Mouse (Mus musculus) E14TG2a.4 (cell line): Measurements from ENCODE around the gene Tomm40.

Experiments used
- H3K27me3 ChIP-seq: 2 replicates; pipeline ENCODE4 v1.6.1; 2014; ENCODE audit warnings: low read length, control low read depth; ENCODE audit not compliant: insufficient read depth
- H3K36me3 ChIP-seq: 2 replicates; pipeline ENCODE4 v1.6.1; 2014; ENCODE audit warnings: low read length, control low read depth; ENCODE audit not compliant: insufficient read depth
- H3K4me1 ChIP-seq: replicated peaks from 2 replicates; pipeline ENCODE4 v1.6.1; 2014; ENCODE audit warnings: low read depth, low read length, control low read depth
- H3K4me3 ChIP-seq: replicated peaks from 2 replicates; pipeline ENCODE4 v1.5.1; 2014; ENCODE audit warnings: mild to moderate bottlenecking, low read length
- H3K9me3 ChIP-seq: 2 replicates; pipeline ENCODE4 v1.6.1; 2014; ENCODE audit warnings: low read length, control low read depth
- CTCF ChIP-seq: conservative IDR thresholded peaks from 2 replicates; pipeline ENCODE4 v1.5.1; 2014; ENCODE audit warnings: low read length
- NANOG ChIP-seq: IDR thresholded peaks from 2 replicates; pipeline ENCODE4 v1.6.1; 2014; ENCODE audit warnings: borderline replicate concordance, low read length, mixed read lengths
- POU5F1 ChIP-seq: IDR thresholded peaks from 2 replicates; pipeline ENCODE4 v1.6.1; 2014; ENCODE audit warnings: low read length, borderline replicate concordance

Gene Tomm40

DNA sequence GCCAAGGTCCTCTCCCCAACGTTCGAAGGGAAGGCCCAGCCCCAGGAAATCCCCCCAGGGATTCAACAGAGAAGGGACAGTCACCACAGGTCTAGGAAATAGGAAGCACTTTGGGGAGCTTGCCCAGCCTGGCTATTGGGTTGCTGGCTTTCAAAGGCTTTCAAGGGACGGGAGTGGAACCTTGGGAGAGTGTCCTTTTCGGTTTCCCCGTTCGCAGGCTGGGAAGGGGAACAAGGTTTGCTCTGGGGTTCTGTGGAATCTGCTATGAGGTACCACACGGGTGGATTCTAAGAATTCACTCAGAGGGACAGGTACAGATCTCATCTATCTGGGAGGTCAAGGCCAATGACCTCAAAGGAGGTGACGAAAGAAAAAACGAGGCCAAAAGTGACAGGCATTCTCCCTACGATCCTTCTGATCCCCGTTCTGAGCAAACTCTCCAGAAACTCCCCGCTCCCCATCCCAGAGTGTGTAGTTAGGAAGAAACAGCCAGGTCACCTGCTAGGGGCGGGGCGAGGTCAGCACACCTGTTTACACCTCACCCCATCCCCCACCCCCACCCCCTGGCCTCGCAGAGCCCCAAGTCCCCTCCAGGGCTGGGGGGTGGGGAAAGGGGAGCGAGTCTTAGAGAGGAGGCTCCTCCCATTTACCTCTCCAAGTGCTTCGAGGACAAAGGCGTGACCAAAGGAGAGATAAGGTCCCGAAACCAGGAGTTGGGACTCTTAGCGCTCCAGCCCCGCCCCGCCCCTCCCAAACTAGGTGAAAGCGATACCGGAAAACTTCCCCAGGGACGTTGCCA, 32.4 kb upstream of the Tomm40 start:
- Histone ChIP-seq H3K4me3 (peak overlapping the region; percentile 100), H3K27me3 (no peaks in the 10 kb centered on the region), H3K9me3 (no peaks in the 10 kb centered on the region), H3K4me1 (peaks cover 74% of the 10 kb centered on the region), H3K36me3 (peaks cover 36% of the 10 kb centered on the region)
- no peak for TF ChIP-seq CTCF
- no peak for TF ChIP-seq NANOG
- no peak for TF ChIP-seq POU5F1

DNA sequence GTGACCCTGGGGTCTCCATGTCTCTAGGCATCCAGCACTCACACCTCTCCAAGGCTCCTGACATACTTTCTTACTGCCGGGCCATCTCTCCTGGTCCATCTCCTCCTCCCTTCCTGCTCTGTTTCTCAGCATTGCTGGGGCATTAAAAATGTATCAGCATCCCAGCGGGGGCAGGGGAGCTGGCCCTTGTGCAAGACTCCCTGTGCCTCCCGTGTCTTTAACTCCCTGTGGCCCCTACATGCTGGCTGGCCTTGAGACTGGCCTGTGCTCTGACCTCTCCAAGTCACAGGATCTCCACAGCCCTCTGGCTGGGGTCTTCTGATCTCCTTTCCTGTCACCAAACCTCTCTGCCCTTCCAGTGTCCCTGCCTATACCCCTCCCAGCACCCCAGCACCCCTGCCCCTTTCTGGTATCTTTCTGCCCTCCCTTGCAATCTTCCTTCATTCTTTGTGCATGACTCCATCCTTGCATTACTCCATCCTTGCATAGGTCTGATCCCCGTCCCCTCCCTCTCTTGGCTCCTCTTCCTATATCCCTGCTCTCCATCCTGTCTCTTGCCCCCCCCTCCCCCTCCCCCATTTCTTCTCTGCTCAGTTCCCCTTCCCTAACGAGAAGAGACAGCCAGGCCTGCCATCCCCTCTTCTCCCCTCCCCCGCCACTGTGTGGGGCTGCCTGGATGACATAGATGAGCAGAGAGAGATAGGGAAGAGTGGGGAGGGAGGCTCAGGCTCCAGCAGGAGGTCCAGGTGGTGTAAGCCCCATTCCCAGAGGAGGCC, 31.4 kb upstream of the Tomm40 start:
- TF ChIP-seq CTCF (no peak), NANOG (no peak), POU5F1 (no peak)

DNA sequence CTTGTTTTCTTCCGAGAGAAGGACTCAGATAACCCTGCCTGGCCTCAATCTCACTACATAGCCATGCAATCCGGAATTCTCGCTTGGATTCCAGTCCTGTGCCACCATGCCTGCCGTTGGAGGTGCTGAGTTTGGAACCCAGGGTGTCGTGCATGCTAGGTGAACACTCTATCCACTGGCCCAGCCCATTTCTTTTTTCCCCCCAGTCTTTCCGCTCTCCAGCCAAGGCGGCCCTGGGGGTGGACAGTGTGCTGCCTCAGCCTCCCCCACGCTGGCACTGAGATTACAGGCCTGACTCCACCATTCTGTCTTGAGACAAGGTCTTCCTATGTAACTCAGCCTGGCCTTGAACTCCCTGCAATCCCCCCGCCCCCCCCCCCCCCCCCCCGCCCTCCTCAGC, 30.7 kb upstream of the Tomm40 start:
- Histone ChIP-seq H3K27me3 (no peaks in the 10 kb centered on the region), H3K36me3 (peaks cover 38% of the 10 kb centered on the region), H3K9me3 (no peaks in the 10 kb centered on the region), H3K4me1 (peaks cover 75% of the 10 kb centered on the region), H3K4me3 (peak overlapping the region; percentile 100)
- TF ChIP-seq POU5F1 = no peak
- no peak for TF ChIP-seq CTCF
- no peak for TF ChIP-seq NANOG

More for the DNA sequence above, 31.4 kb upstream of the Tomm40 start:
- Histone ChIP-seq H3K9me3 (no peaks in the 10 kb centered on the region), H3K4me3 (peak overlapping the region; percentile 100), H3K4me1 (peaks cover 75% of the 10 kb centered on the region), H3K27me3 (no peaks in the 10 kb centered on the region), H3K36me3 (peaks cover 36% of the 10 kb centered on the region)

DNA sequence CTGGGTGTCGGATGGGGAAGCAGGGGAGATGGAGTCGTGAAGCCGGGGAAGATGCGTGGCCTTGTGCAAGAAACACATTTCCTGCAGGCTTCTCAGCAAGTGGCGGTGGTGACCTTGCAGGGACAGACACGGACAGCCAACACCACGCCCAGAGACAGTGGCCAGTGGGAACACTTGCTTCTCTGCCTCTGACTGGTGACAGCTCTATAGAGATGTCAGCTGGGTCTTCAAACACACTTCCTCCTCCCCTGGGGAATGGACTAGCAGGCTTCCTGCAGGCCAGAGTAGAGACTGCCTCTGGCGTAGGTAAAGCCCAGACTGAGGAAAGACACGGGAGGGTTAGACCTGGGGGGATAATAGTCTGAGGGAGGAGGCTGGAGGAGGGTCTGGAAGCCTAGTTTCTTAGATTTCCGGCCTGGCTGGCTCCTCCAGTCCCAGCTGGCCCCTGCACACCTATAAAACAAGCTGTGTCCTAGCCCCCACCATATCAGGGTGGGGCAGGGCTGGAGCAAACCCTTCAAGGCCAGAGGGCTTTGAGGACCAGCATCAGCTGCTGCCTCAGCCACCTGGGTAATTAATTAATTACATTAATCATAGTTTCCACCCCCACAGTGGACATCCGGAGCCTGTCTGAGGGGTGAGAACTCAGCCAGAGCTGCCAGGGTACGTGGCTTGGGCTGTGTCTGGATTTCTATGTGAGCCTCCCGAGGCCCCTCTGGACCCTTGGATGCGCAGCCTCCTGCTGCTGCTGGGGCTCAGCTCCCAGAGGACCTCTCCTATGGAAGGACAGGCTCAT, 29.6 kb upstream of the Tomm40 start:
- H3K4me3 ChIP-seq = peak overlapping the region; percentile 100
- H3K9me3 ChIP-seq = no peaks in the 10 kb centered on the region
- peaks cover 70% of the 10 kb centered on the region for H3K4me1 ChIP-seq
- H3K36me3 ChIP-seq = peaks cover 44% of the 10 kb centered on the region
- TF ChIP-seq NANOG (no peak), CTCF (no peak), POU5F1 (no peak)
- H3K27me3 ChIP-seq = no peaks in the 10 kb centered on the region

DNA sequence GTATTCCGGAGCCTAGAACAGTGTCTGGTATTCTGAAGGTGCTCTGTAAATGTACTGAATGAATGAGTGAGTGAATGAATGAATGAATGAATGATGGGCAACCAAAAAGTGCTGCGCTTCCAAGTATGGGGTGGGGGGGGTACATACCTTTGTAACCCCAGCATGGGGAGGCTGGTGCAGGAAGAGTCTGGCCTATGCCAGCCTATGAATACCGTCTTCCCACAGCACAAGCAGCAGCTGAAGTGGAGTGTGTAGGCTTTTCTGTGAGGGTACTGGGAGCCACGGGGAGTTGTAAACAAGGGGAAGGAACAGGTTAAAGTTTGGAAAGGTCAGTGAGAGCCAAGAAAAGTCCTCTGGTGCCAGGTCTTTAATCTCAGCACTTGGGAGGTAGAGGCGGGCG, 28.6 kb upstream of the Tomm40 start:
- Histone ChIP-seq H3K9me3 (no peaks in the 10 kb centered on the region), H3K36me3 (peaks cover 53% of the 10 kb centered on the region), H3K27me3 (no peaks in the 10 kb centered on the region), H3K4me3 (peak overlapping the region; percentile 45), H3K4me1 (peaks cover 80% of the 10 kb centered on the region)
- TF ChIP-seq CTCF = no peak
- no peak for TF ChIP-seq NANOG
- no peak for TF ChIP-seq POU5F1

DNA sequence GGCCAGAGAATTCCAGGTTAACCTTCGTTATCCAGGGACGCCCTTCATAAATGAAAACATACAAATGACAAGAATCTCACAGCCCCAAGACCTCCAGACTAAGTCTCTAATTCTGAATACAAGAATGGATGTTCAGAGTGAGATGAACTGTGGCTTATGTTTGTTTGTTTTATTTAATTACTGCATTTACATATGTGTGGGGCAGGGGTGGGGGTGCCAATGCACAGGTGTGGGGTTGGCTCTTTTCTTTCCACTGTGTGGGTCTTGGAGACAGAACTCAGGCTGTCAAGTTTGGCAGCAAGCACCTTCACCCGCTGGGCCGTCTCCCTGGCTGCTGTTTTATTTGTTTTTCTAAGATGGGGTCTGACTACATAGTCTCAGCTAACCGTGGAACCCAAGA, 27.2 kb upstream of the Tomm40 start:
- peak overlapping the region; percentile 50; the same call in 1 of the 2 replicates for H3K4me3 ChIP-seq
- TF ChIP-seq CTCF (no peak), NANOG (no peak), POU5F1 (peak; percentile 14; the same call in 1 of the 2 replicates)
- H3K9me3 ChIP-seq = no peaks in the 10 kb centered on the region
- peaks cover 85% of the 10 kb centered on the region for H3K4me1 ChIP-seq
- no peaks in the 10 kb centered on the region for H3K27me3 ChIP-seq
- H3K36me3 ChIP-seq = peaks cover 63% of the 10 kb centered on the region

DNA sequence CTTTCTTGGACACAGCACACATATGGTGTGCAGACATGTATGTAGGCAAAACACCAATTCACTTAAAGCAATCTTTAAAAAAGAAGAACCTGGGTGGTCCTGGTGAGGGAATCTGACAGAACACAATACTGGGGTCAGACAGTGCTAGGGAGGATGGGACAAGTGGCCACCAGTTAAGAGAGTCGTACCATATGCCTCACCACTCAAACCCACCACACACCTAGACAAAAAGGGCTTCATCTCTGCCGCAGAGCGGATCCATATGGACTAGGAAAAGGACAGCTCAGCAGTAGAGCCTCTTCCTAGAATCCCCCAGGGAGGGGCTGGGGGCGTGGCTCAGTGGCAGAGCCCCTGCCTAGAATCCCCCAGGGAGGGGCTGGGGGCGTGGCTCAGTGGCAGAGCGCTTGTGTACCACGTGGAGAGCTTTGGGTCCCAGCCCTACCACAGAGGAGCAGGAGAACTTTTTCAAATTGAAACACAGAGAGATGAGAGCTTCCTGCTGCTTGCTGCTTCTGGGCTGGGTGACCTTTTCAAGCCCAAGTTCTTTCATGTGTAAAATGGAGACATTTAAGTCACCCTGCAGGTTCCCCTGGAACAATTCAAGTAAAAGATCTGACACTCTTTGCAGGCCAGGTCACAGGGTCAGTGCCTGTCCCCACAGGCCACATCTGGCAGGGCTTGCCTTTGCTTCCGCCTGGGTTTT, 26.2 kb upstream of the Tomm40 start:
- Histone ChIP-seq H3K4me3 (peak overlapping the region; percentile 64), H3K9me3 (peaks cover under 1% of the 10 kb centered on the region), H3K4me1 (peaks cover 82% of the 10 kb centered on the region), H3K36me3 (peaks cover 70% of the 10 kb centered on the region), H3K27me3 (no peaks in the 10 kb centered on the region)
- no peak for TF ChIP-seq CTCF
- peak; percentile 72; the same call in 1 of the 2 replicates for TF ChIP-seq NANOG
